Mouse (Mus musculus): ENCODE measurements around the gene Lrmda.

Gene Lrmda

DNA sequence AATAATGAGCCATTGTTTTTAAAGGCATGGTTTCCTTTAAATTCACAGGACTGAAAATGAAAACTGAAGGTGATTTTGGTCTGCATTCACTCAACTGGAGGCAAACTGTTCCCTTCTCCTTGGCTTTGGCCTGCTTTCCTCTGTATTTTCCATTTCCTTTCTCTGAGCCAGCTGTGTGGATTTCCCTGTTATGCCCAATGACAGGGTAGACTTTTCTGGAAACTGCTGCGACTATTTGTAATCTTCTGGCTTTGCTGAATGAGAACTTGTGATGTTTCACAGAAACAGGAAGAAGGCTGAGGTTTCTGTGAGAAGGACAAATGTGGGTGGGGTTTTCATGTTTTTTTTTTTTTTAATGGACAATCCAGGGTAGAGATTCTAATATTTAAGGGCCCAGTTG lies 940.7 kb downstream of the Lrmda start:
- DNase-seq (ENCODE audit: low spot score): no peak

DNA sequence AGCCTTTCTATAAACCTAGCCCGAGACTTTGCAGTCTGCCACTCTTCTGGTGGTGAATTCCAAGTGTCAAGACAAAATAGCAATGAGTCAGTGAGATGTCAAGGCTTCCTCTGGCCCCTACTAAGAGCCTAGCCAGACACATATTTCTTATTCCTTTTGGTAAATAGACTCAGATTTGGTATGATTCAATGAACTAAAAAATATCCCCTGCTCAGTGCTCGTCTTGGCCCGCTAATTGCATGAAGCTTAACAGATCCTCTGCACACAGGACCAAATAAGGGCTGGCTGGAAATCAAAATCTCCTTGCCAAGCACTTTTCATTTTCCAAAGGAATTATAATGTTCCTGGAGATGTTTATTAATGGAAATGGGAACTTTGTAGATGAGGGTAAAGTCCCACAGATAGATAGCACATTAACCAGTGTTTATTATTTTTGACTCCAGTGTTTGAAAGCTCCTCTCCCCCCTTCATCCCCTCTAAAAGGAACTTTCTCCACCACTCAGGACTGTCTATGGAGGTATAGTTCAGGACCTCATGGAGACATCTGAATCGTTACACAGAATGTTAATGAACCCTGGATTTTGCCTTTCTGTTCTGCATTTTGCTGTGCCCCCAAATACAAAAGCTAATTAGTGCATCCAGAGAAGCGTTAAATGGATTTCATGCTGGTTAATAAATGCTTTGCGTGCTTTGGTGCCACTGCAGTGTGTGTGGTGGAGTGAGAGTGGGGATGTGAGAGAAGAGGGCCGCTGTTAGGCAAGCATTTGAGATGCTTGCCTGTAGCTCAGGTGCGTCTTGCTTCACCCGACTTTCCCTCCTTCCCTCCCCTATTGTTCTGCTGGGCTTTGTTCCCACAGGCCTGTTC lies 945.5 kb downstream of the Lrmda start:
- DNase-seq (ENCODE audit: low spot score): no peak

DNA sequence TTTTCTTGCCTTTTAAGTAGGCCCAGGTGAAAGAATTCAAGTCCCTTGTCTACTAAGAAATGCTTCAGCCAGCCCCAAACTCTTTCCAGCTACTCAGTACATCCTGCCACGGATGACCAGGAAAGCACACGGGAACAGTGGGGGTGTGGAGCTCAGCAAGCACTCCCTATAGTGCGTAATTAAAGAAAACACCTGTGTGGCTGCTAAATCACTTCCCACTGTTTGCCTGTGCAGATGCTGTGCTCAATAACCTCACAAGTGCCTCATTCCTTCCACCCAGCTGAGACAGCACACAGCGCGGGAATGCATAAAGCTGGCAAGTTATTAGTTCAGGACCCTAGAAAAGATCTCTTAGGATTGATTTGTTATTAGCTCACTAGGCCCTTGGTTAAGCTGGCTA lies 949.2 kb downstream of the Lrmda start:
- DNase-seq (ENCODE audit: low spot score): no peak

DNA sequence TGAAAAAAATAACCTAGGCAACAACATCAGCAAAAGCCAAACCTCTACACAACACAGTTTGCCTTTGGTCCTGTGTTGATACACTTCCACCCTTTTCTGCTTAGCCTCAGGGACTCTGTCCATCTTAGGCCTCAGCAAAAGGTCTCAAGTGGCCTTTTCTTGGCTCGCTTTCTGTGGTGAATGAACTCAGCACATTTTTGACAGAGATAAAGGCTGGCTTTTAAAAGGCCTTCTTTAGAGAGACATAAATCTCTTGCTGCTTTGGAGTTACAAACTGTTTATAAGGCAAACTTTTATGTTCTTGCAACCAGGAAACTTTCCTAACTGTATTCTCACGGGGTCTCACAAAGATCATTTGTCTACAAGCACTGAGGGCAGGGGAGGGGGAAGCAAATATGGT lies 967.2 kb downstream of the Lrmda start:
- peak; percentile 10 for DNase-seq (ENCODE audit: low spot score)

DNA sequence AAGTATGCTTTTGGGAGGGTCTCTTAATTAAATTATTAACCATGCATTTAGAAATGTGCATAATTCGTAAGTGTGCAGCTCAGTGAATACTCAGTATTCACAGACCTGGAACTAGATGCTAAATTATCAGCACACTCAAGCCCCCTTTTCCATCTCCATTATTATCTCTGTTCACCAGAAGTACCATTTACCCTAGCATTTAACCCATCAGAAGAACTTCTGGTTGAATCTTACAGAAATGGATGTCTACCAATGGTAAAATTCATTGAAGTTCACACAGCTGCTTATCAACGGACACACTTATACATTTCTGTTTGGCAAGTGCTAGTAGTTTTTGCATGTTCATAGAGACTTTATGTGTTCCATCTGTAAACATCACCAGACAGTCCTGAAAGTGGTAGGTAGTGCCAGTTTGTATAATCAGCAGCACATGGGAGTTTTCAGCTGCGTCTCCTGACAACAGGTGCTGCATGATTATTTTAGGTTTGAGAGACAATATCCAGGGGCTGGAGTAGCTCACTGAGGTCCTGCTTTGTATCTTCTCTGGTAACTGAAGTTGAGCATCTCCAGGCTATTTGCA lies 968.7 kb downstream of the Lrmda start:
- no peak for DNase-seq (ENCODE audit: low spot score)

DNA sequence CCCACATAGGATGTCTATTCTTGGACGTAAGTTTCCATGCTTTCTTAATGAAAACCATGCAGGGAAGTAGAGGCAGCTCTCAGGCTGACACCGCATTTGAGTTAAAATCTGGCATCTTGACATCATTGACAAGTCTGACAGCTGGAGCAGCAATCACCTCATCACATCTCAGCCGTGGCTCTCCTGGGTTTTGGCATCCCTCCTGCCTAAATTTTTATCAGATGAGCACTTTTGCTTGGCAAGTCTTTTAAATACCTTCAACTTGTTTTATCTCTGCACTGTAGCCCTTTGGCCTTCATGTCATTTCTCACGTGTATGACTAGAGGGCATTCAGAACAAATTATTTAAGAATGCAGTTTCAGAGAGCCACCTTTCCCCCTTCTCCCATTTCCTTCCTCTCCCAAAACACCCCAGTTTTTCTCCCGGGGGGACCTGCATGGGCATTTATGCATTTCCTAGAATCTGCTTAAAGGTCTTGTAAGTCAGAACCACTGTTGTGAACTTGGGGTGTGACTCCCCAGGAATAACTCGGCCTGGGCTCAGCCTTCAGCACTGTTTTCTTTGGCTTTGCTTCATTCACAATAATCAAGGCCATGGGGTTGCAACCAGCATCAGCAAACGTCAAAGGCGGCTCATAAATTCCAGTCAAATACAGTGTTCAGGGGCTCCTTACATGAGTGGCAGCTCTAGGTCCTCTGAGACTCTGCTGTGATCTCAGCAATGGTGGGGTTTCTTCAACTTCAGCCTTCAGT lies 975.8 kb downstream of the Lrmda start:
- no peak for DNase-seq (ENCODE audit: low spot score)

DNA sequence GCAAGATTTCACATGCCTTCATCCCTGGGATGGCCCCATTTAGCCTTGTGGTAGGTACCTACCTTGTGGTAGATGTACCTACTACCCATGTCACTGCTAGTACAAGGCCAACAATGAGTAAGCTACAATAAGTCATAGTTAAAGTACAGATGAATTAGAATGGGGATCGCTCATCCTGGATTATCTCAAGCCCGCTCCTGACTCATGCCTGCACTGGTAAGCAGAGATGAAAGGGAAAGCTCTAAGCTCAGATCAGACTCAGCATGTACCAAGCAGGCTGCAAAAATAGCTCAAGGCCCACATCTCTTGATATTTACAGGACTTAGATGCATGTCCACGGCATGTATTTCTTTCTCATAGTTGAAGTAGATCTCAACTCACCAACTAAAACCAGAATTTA lies 979.4 kb downstream of the Lrmda start:
- DNase-seq (ENCODE audit: low spot score): no peak

DNA sequence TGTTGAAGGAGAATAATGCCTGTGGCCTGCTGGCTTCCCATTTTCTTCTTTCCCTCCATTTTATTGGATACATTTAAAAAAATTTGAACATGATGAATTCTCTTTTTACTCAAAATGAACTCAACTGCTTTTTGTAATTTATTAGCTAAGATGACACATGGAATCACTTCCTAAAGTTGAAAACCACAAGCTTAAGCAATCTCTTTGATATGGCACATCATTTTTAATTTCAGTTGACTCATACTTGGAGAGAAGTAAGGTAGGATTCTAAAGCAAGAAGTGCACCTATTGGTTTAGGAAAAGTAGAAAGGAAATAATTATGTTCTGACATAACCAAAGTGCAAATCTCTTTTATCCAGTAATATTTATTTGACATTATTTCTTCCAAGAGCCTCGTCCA lies 992.5 kb downstream of the Lrmda start:
- no peak for DNase-seq (ENCODE audit: low spot score)

DNA sequence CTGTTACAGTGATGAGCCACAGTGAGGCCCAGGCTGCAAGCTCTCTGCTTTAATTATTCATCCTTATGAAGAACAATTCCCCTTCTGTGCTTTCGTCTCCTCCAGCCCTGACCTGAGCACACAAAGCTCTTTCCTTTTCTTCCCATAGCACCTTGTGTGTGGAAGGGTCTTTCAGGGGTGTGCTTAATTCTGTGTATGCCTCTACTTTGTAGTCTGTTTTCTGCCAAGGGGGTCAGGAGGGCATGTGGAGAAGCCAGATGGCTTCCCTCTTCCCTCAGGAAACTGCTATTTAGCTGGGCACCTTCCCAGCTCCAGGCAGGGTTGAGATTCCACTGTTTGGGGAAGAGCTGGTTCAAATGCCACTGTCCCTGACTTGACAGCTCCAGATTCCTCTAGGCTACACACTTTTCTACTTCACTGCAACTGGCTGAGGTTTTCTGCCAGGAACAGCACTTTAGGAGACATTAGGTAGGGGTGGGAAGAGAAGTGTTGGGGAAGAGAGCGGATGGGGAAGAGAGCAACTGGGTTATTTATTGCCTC lies 995.3 kb downstream of the Lrmda start:
- DNase-seq (ENCODE audit: low spot score): no peak

DNA sequence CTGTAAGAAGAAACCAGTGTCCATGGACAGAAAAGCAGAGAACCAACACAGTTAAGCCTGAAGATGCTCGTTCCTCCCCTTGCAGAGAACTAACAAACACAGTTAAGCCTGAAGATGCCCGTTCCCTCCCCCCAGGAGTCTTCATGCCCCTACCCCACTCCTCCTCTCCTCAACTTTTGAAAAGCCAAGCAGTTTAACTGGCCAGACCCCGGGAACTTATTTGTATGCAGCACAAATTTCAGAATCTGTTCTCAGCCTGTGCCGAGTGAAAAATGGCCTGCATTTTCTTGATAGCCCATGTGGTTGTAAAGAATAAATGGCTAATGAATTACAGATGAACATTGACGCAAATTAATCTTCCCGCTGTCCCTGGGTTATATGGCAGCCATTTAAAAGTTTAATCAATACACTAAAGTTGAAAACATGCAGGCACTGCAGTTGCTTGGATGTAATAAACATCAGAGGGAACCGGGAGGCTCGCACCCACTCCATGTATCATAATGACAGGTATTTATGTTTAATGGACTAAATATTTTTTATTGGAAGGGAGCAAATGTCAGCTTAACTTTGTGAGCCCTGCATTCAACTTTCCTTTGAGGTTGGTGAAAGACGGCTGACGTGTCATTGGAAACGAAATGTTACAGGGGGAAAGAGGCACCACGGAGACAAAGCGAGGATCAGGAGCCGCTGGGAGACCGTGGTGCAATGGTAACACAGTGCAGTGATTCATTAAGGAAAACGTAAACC lies 996.0 kb downstream of the Lrmda start:
- DNase-seq (ENCODE audit: low spot score): no peak

DNA sequence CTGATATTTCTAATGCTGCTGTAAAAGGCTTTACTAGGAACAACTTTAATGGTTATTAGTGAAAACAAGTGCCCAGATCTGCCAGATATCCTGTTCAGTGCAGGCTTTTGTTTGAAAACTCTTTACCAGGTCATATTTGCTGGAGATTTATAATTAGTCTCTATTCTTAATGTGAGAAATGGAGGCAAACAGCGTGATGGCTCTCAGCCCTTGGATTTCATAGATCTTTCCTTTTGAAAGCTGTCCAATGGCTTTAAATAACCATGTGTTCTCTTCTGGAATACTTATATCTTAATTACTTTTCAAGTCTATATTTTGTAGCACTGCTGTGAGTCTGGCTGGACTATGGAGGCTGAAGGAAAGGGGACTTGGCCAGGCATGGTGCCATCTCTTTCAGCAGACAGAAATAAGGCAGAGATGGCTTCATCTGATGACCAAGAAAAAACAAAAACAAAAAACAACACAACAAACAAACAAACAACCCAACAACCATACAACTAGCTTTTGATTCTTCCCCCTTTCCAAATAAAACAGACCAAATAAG lies 996.6 kb downstream of the Lrmda start:
- DNase-seq (ENCODE audit: low spot score): no peak

DNA sequence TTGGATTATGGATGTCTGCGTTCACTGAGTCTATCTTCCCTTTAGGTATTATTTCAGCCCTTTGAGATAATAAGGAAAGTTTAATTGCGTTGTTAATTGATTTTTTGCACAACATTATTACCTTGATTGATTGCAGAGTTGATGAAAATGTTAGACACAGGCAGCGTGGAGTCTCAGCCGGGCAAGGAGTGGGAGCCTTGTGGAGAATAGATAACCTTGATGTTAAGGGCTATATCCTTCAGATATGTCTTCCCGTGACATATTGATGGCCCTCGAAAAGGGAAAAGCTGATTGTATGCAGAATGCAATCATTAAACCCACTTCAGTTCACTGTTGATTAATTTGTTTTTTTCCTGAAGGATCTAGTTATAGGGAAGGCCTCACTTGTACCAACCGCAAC lies 1021.5 kb downstream of the Lrmda start:
- no peak for DNase-seq (ENCODE audit: low spot score)

DNA sequence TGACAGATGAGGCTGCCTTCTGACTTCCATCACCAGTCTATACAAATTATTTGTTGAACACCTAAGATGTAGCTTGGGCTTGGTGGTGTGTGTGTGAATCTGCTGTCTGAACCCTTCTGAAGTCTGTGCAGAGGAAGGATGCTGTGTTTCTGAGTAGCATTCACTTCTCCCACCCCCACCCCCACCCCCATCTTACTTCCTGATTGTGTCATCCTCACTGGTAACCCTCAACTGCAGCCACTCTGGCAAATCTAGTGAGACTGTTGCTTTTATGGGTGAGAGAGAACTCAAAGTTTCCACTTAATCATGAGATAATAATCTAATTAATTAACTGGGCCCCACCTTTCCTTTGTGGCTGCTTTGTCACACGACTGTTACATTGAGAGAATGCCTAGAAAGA lies 1025.8 kb downstream of the Lrmda start:
- DNase-seq (ENCODE audit: low spot score): no peak

DNA sequence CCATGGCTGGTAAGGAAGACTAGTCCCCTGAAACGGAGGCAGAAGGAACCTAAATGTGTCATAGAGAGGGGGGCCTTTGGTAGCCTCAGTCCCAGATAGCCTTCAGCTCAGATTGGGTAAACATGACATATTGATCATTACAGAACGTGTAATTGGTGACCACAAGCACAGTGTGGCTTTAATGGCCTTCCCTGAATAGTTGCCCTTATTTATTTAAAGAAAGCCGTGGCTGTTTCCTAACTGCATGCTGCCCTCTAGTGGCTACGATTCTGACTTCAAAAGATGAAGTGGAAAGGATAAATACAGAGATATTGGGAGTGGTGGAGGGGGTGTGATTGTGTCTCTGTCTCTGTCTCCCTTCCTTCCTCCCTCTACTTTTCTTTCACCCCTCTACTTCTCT lies 1026.8 kb downstream of the Lrmda start:
- peak; percentile 26 for DNase-seq (ENCODE audit: low spot score)

DNA sequence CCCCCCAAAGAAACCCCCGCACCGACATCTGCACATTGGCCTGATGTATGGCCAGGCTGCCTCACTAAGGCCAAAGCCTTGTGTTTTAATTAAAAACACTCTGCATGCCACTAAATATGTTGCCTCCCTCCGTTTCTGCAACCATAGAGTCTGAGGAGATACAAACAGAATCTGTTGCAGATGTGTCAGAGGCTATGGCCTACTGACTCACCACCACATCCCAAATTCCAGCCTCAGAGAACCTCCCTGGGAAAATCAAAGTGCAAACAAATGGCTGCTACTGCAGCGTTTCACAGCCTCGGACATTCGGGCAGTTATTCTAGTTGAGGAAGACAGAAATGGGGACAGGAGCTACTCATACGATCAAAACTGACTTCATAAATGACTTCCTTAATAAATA lies 1031.9 kb downstream of the Lrmda start:
- DNase-seq (ENCODE audit: low spot score): no peak

DNA sequence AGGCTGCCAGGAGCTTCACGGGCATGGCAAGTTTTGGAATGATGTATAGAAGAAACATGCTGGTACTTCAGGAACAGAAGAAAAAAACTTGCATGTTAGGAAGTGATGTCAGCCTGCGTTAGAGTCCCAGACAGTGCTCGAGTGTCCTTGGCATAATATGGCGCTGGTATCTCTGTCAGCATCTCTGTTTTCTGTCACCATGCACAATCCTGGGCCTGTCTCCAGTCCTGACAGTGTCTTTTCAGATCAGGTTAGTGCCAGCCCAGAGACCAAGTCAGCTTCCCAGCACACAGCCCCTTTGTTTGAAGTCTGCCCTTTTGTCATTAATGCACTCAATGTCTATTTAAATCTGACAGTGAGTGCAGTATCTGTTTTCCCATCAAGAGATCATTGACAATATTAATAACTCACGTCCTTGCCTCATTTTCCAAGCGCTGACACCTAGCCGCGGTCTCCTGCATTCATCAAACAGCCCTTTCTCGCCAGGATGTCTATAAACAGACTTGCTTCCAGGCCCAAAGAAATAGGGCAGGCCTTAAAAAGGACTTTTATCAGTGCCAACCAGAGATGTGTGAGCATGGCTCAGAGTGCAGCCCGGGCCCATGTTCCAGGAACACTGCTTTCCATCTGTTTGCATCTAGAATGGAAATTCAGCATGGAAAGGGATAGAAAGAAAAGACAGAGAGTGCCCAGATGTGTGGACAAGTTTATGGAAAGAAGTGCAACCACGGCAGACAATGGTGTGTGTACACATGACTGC lies 1033.5 kb downstream of the Lrmda start:
- no peak for DNase-seq (ENCODE audit: low spot score)

DNA sequence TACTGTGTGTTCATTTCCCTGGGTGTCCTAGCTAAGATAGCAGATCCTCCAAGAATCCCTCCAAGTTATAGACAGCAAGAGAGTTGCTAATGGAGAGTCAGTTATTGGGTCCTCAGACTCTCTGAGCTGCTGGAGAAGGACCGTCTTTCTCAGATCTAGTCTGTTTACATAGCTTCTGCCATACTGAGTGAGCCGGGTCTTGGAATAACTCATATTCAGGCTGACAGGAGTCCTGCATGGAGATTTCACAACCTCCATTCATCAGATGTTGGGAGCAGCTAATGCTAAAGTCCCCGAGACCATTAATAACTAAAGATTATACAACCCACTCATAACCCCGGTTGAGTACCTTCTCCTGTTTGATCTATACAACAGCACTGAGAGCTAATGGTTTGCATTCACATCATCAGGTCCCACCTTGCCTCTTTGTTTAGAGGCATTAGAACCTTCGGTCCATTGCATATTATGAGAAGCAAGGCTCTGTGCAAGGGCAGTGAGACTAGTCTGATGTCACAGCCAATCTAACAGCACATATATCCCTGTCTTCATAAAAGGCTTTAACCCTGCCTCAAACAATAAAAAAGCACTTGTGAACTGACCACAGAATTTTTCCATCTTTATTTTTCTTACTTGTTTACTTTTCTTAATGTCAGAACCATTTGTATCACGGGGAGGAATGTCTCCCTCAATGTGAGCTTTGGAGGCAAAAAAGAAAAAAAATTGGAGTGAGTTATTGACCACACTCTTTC lies 1037.9 kb downstream of the Lrmda start:
- DNase-seq (ENCODE audit: low spot score): no peak

DNA sequence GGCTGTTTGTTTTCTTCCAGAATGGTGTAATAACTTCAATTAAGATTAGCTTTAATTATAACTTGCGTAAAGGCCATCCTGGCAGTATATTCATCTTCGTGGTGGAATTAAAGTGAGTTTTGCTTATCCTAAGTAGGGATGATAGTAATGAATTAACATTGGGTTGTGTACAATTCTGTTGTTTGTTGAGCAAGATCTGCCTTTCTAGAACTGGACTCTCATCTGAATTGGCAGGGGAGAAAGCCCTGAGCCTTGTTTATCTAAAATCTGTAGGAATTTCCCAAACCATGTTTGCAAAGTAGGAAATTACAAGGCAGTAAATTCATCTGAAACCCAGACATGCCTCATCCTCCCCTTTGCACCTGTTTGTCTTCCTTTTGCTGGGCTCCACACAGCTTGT lies 1038.5 kb downstream of the Lrmda start:
- DNase-seq (ENCODE audit: low spot score): no peak

DNA sequence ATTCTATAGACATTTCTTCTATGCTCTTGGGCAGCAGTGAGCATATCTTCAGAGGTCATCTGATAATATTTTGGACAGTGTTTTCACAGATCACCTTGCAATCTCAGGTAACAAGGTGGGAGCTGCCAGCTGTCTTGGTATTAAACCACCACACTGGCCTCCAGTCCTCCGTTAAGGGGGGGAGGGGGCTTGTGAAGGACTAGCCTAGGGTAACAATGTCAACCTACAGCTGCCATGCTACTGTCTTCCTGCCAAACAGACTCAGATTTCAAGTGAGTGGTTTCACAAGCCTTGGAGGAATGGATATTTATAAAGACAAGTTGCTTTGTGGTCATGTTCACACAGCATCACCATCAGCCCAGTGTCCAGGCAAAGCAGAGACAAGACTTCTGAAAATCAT lies 1059.2 kb downstream of the Lrmda start:
- DNase-seq (ENCODE audit: low spot score): no peak

DNA sequence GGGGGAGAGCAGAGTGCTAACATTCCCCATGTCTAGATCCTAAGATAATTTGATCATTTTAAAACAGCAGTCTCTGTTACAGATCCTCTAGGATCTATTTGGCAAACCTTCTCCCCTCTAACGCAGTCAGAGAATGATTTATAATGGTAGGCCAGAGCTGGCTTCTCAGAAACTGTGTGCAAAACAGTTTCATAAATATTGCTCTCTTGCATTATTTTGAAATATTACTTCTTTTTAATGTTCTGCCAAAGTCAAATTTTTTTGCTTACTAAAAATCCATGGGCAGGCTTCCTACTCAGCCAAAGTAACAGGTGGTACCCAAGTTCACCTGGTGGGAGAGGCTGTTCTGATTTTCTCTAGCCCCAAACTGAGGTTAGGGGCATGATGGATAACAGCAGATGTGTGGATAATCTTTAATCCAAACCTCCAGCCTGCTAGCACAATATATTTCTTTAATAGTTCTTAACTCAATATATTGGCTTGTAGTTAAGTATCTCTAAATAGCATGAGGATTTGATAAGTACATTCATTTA lies 1064.8 kb downstream of the Lrmda start:
- DNase-seq (ENCODE audit: low spot score): peak; percentile 7
